Mouse (Mus musculus) T-helper 2 cell (primary cell): Measurements from ENCODE around the gene Ctns.

Source experiments
- in situ Hi-C: fragments of 300-600 bp; cut with MboI, MseI; formaldehyde crosslinking; loops from one replicate; pipeline ENCODE4 v1.15.1; 2025; ENCODE audit warnings: high pct_unique_total_duplicates

The Ctns gene

DNA sequence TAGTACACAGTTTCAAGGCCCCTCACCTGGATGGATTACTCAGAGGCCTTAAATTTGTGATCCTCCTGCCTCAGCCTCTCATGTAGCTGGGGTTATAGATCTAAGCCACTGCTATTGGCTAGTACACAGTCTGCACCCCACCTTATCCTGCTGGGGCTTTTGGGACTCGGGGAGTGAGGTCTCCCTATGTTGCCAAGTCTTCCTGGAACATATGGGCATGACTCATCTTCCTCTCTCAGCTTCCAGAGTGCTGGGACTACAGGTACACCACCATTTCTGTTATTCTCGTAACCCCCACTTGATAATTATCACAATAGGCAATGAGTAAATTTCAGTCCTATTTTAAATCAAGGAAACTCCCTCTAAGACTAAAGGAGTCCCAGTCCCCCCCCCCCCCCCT is 4.4 kb downstream of the Ctns start:
- in situ Hi-C loops, result no loop called here

DNA sequence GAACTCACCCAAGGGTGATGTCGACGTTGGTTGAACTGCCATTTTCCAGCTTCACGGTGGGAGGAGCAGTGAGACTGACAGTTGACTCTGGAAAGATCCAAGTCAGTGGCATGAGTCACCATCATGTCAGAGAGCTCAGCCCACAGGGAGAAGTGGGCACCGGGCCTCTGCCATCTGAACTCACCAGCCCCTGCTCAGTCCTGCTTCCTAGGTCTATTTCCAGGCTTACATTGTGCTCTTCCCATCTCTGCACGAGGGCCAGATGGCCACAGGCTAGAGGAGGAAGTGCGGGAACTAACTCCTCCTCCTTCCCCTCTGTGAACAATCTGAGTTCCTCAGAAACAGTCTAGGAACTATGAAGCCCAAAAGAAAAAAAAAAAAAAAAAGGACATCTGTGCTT is 5.8 kb downstream of the Ctns start:
- in situ Hi-C loops, result no loop called here

DNA sequence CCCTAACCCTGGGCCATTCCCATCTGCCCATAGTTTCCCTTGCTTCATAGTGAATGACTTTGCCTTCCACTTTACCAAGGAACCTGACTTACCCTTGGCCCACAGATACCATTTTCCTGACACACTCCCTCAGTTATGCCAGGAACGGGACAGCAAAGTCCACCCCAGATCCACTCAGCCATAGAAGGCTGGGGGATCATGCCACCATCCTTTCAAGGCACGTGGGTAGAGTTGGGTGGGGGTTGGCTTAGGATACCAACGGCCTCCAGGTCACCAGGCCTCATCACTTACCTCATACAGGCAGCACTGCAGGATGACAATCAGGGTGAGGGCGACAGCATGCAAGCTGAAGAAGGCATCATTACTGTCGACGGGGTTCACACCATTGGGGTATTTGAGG is 11.6 kb downstream of the Ctns start:
- in situ Hi-C loops, result no loop called here

DNA sequence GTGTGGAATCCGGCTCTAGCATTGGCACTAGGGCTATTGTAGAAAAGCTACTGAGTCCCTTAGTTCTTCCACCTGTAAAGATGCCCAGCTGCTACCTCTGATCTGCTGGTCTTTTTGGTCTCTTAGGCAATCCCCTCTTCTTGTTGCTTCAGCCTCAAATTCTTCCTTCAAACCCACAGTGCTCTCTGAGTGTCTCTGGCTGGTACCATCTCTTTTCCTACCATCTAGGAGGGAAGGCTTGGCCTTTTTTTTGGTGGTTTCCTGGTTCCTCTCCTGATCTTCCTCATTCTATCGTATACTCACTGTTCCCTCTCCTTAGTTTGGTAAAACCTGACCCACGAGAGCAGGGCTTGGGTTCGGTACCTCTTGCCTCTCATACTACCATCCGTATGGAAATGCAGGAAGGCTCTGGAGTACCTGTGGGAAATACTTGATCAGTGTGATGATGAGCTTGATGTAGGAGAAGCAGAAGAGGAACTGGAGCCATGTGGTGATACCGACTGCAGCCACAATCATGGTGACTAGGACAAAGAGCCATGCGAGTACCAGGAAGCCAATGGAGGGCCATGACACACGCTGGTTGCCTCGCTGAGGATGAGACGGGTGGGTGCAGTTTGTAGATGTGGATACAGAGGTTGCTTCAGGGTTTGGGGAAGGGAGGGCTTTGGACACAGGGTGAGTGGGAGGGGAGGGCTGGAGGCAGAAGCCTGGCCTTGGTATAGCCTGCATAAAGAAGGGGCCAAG is 12.8 kb downstream of the Ctns start:
- in situ Hi-C loops, result no loop called here

GRCm38 (mm10) chr11:73177895-73178294 is 20.9 kb downstream of the Ctns start:
- in situ Hi-C loops, result loop anchor here (5.0 kb wide), 1 partner anchor 41 kb away; the partner anchor contains the start of gene Haspin

GRCm38 (mm10) chr11:73177509-73177875 is 21.4 kb downstream of the Ctns start:
- in situ Hi-C loops, result loop anchor here (5.0 kb wide), 1 partner anchor 40 kb away; the partner anchor contains the start of gene Haspin

DNA sequence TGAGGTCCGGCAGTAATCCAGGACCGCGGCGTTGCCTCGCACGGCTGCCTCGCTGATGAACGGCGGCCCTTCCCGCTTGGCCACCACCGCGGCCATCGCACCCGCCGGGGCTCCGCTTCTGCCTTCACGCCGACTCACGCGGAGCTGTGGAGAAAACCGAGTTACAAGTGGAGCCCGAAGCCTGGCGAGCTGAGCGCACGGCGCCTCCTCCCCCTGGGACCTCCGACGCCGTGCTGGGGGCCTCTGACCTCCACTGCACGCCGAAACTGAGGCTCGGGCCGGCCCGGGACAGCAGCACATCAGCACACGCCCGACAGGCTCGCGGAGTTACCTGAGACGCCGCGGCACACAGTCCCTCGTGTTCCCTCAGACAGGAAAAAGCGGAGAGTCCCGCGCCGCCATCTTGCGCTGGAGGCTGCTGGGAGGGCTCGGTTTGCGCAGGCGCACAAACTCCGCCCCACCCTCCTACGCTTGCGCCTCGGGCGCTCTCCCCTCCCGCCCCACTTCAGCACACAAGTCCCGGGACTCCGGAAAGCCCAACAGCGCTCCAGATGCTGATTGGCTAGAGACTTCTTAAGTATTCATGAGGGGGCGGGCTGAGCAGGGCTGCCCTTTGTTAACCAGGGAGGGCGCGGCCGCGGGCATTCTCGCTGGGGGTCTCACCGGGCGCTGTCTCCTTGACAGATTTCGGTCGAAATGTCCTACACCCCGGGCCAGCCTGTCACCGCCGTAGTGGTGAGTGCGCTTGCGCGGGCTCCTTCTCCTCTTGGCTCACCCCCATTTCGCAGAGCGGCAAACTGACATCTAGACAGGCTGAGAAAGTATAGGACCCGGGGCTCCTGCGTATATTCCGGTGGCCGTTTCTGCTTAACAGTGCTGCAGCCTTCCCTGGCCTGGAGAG is 22.0 kb downstream of the Ctns start, which contains the start of the genes Emc6 and Tax1bp3:
TSS of gene Emc6 (minus strand) at position 430 of the 901 bp plus-strand sequence.
TSS of gene Tax1bp3 (plus strand) at position 476 of the 901 bp plus-strand sequence.
- in situ Hi-C loops, result loop anchor here (5.0 kb wide), 1 partner anchor 40 kb away; the partner anchor contains the start of gene Haspin

- in situ Hi-C loops, result loop anchor here (5.0 kb wide), 1 partner anchor 39 kb away; the partner anchor contains the start of gene Haspin
These were observed 22.7 kb downstream of the Ctns start for GRCm38 (mm10) chr11:73176186-73176585.

DNA sequence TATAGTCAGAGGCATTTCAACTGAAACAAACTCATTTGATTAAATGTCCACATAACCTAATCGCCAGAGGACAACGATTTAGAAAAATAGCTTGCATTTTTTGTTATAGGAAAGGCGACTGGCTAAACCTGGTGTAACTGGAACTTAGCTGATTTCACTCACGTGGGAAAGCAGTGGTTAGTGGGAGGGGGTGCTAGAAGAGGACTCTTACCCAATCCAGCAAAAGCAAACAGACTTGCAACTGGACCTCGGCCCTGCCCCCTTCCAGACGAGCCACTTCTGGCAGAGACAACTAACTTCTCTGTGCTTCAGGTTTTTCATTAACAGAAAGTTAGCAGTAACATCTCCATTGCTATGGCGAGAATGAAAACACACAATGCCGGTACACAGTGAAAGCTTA is 23.2 kb downstream of the Ctns start:
- in situ Hi-C loops, result loop anchor here (5.0 kb wide), 1 partner anchor 38 kb away; the partner anchor contains the start of gene Haspin

DNA sequence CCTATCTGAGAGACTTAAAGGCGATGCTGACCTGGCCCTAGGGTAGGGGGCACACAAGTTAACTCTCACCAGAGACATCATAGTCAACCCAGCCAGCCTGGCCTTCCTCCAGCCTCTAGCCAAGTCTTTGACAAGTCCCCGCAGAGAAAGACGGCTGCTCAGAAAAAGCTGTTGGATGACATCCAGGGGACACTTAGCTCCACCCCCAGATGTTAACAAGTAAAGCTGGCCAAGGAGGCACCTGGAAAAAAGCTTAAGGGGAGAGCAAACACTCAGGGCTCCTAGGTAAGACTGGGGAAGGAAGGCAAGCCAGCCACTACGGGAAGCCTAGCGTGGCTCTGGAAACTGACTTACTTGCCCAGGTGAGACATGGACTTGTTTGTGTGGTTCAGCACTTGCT is 26.7 kb downstream of the Ctns start:
- in situ Hi-C loops, result no loop called here

GRCm38 (mm10) chr11:73169231-73169630 is 29.6 kb downstream of the Ctns start:
- in situ Hi-C loops, result no loop called here

DNA sequence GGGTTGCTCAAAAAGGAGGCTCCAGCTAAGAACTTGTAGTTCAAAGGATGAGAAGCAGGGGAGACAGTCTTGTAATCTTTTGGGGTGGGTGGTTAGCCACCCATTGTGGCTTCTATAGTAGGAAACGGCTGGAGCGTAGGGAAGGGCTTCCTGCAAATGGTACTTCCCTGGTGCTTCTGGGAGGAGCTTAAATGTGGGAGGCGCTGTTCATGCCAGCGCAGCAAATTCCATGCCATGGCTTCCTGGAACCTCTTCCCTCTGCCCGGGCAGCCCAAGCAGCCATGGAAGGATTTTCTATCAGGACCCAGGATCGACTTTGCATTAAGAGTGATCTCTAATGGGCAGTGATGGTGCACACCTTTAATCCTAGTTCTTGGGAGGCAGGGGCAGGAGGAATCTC is 30.3 kb downstream of the Ctns start:
- in situ Hi-C loops, result no loop called here

DNA sequence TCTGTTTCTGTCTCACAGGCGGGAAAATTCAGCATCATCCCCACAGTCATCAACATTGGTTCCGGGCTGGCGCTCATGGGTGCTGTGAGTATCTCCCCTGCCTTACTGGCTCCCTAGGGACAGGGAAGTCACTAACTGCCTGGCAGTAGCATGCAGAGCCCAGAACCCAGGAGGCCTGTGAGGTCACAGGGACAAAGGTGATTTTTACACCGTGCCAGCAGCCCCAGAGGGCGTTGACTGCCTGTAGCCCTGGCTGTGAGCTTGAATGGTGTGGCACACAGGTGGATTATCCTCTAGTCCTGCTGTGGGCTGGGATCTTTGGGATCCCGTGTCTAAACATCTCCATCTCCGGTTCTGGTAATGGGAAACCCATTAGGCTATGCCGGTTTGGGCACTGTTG is 30.8 kb downstream of the Ctns start:
- in situ Hi-C loops, result no loop called here

DNA sequence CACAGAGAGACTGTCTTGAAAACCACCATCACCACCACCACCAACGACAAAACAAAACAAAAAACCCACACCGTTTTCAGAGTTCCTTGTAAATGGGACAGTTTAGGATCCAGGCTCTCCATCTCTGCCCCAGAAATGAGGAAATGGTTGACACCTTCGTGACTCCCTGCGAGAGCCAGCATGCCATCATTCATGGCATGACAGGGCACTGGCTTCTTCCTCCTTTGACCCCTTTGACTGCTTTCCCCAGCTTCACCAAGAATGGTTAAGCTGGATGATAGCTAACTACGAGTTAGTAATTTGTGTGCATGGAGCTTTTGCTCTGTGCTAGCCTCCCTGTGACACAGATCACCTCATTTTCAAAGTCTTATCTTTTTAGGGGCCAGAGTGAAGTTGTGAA is 36.6 kb downstream of the Ctns start:
- in situ Hi-C loops, result no loop called here

DNA sequence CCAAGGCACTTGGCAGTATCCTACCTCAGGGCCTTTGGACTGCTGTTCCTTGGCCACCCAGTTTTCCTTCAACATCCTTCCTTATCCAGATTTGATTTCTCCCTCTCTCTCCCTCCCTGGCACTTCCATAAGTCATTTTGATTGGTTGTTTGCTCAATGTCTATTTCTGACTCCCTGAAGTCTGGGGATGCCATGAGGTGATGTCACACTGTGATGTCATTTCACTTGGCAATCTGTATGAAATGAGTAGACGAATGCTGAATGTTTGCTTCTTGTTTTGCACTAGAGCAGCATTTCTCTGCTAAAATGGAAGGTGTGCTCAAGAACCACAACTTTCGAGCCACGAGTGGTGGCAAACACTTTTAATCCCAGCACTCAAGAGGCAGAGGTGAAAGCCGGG is 37.2 kb downstream of the Ctns start:
- in situ Hi-C loops, result no loop called here

GRCm38 (mm10) chr11:73160811-73161200 is 38.0 kb downstream of the Ctns start:
- in situ Hi-C loops, result no loop called here

GRCm38 (mm10) chr11:73159957-73160810 is 38.7 kb downstream of the Ctns start, which contains the start of gene P2rx5:
TSS of gene P2rx5 (plus strand) at chr11:73160421.
- in situ Hi-C loops, result no loop called here

GRCm38 (mm10) chr11:73155071-73155470 is 43.8 kb downstream of the Ctns start:
- in situ Hi-C loops, result no loop called here

GRCm38 (mm10) chr11:73148209-73148608 is 50.6 kb downstream of the Ctns start:
- in situ Hi-C loops, result loop anchor here (25.0 kb wide), 1 partner anchor 589 kb away; no protein-coding TSS in a partner anchor

DNA sequence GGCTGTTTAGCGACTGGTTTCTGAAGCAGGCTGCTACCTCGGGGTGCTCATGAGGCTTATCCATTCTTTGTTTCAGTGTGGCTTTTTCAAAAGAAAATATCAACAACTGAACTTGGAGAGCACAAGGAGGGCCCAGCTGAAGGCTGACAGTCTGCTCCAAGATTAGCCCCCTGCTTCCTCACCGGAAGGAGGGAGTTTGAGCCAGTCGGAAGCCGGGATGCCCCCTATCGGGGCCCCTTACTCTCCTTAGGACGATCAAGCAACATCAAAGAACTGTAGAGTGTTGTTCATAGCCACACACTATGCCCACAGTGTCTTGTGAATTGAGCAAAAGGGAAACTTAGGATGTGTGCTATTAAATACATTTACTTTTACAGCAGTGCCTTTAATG is 51.9 kb downstream of the Ctns start:
- in situ Hi-C loops, result loop anchor here (25.0 kb wide), 1 partner anchor 590 kb away; no protein-coding TSS in a partner anchor
